Mouse (Mus musculus) myocyte (in vitro differentiated cells): ENCODE data around the gene Aco2. TPM values are rescaled to one million over a fixed set of nuclear protein-coding genes. Genes with fewer than 3 reads are reported as not detected.

Experiments used
- H3K27me3 ChIP-seq: one replicate; pipeline ENCODE4 v1.6.1; 2011; ENCODE audit not compliant: control insufficient read depth, insufficient read depth, insufficient read length
- H3K36me3 ChIP-seq: one replicate; pipeline ENCODE4 v1.6.1; 2011; ENCODE audit not compliant: control insufficient read depth, insufficient read depth
- H3K4me2 ChIP-seq: one replicate; pipeline ENCODE4 v1.6.1; 2011; ENCODE audit warnings: low read depth, control low read depth
- H3K4me3 ChIP-seq: one replicate; pipeline ENCODE4 v1.5.1; 2011; ENCODE audit warnings: mild to moderate bottlenecking, control low read depth, moderate library complexity
- H3K79me2 ChIP-seq: one replicate; pipeline ENCODE4 v1.6.1; 2011; ENCODE audit not compliant: control insufficient read depth, insufficient read depth
- H3ac ChIP-seq: one replicate; pipeline ENCODE4 v1.6.1; 2011; ENCODE audit not compliant: control insufficient read depth, insufficient read length
- CEBPB ChIP-seq: IDR thresholded peaks from 2 replicates; pipeline ENCODE4 v1.6.1; 2011; ENCODE audit warnings: mild to moderate bottlenecking, moderate library complexity; ENCODE audit not compliant: poor library complexity, insufficient read depth, severe bottlenecking
- E2F4 ChIP-seq: IDR thresholded peaks from one replicate; pipeline ENCODE4 v1.6.1; 2011; ENCODE audit warnings: mild to moderate bottlenecking, control low read depth, moderate library complexity; ENCODE audit not compliant: insufficient read depth
- MAX ChIP-seq: IDR thresholded peaks from one replicate; pipeline ENCODE4 v1.6.1; 2011; ENCODE audit warnings: low read depth, mild to moderate bottlenecking, control low read depth
- MYOD1 ChIP-seq, 3 experiments: IDR thresholded peaks; one replicate each; pipeline ENCODE4 v1.6.1; 2011; ENCODE audit warnings: control low read depth in 2 of 3, low read depth in 2 of 3, mild to moderate bottlenecking in 2 of 3, moderate library complexity in 1 of 3; ENCODE audit not compliant: insufficient read length in 2 of 3, control insufficient read depth in 1 of 3
- MYOG ChIP-seq, 3 experiments: IDR thresholded peaks; one replicate each; pipeline ENCODE4 v1.6.1; 2011; ENCODE audit warnings: control low read depth in 2 of 3, low read depth in 2 of 3, mild to moderate bottlenecking in 2 of 3; ENCODE audit not compliant: insufficient read length in 2 of 3, control insufficient read depth in 1 of 3, insufficient read depth in 1 of 3
- POLR2A ChIP-seq: IDR thresholded peaks from one replicate; pipeline ENCODE4 v1.6.1; 2011; ENCODE audit warnings: low read depth, mild to moderate bottlenecking, control low read depth, moderate library complexity; ENCODE audit not compliant: insufficient read length
- POLR2AphosphoS2 ChIP-seq: IDR thresholded peaks from one replicate; pipeline ENCODE4 v1.6.1; 2011; ENCODE audit warnings: low read depth, control low read depth; ENCODE audit not compliant: insufficient read length
- REST ChIP-seq: IDR thresholded peaks from one replicate; pipeline ENCODE4 v1.6.1; 2011; ENCODE audit warnings: mild to moderate bottlenecking, control low read depth, moderate library complexity; ENCODE audit not compliant: insufficient read depth, insufficient read length
- SRF ChIP-seq: IDR thresholded peaks from one replicate; pipeline ENCODE4 v1.6.1; 2011; ENCODE audit warnings: low read depth; ENCODE audit not compliant: control insufficient read depth, insufficient read length
- TCF12 ChIP-seq: IDR thresholded peaks from one replicate; pipeline ENCODE4 v1.6.1; 2011; ENCODE audit warnings: mild to moderate bottlenecking, control low read depth; ENCODE audit not compliant: poor library complexity, insufficient read depth, severe bottlenecking
- TCF3 ChIP-seq: IDR thresholded peaks from one replicate; pipeline ENCODE4 v1.6.1; 2011; ENCODE audit warnings: low read depth, control low read depth; ENCODE audit not compliant: insufficient read length
- USF1 ChIP-seq: IDR thresholded peaks from one replicate; pipeline ENCODE4 v1.6.1; 2011; ENCODE audit warnings: low read depth, mild to moderate bottlenecking, control low read depth, moderate library complexity
- polyA plus RNA-seq: library from polyadenylated mRNA; unstranded; fragments of >200 nt; fragmentation: generic; extraction: Trizol; gene quantifications from one replicate; pipeline ENCODE4 v1.2.1, GENCODE M21; 2012; ENCODE audit warnings: missing spikeins

Gene Aco2
- polyA plus RNA-seq, 1 experiment, result 666 TPM

GRCm38 (mm10) chr15:81845033-81845625, 27.0 kb upstream of the Aco2 start:
- Histone ChIP-seq H3ac (no peak overlapping the region), H3K27me3 (no peaks in the 10 kb centered on the region), H3K4me3 (no peak overlapping the region), H3K36me3 (peaks cover 6% of the 10 kb centered on the region), H3K4me2 (no peak overlapping the region), H3K79me2 (peaks cover 3% of the 10 kb centered on the region)
- TF ChIP-seq TCF3 (no peak), REST (no peak), SRF (no peak), POLR2A (no peak), CEBPB (no peak), TCF12 (no peak), E2F4 (no peak), MAX (no peak), MYOG (IDR thresholded peaks at IDR 0.05; ENCODE audit: control insufficient read depth in 1 of 3, insufficient read depth in 1 of 3, insufficient read length in 2 of 3, low read depth in 2 of 3) (no peak), MYOD1 (IDR thresholded peaks at IDR 0.05; ENCODE audit: control insufficient read depth in 1 of 3, insufficient read length in 2 of 3, low read depth in 2 of 3) (no peak), POLR2AphosphoS2 (no peak), USF1 (no peak)

- TF ChIP-seq TCF12 (no peak), SRF (no peak), POLR2AphosphoS2 (peak; percentile 35), MYOG (IDR thresholded peaks at IDR 0.05; ENCODE audit: control insufficient read depth in 1 of 3, insufficient read depth in 1 of 3, insufficient read length in 2 of 3, low read depth in 2 of 3) (peak in 1 of 3 experiments; percentile 15), MYOD1 (IDR thresholded peaks at IDR 0.05; ENCODE audit: control insufficient read depth in 1 of 3, insufficient read length in 2 of 3, low read depth in 2 of 3) (peak in 1 of 3 experiments; percentile 58), E2F4 (no peak)
- no peak overlapping the region for H3K4me3 ChIP-seq
- H3K4me2 ChIP-seq, result peak overlapping the region; percentile 22
Measured at GRCm38 (mm10) chr15:81845724-81846123, 26.4 kb upstream of the Aco2 start.

GRCm38 (mm10) chr15:81846755-81847154, 25.4 kb upstream of the Aco2 start:
- peaks cover 16% of the 10 kb centered on the region for H3K36me3 ChIP-seq
- TF ChIP-seq USF1 (no peak), POLR2AphosphoS2 (peak; percentile 73)

More at GRCm38 (mm10) chr15:81845724-81846123, 26.4 kb upstream of the Aco2 start:
- Histone ChIP-seq H3K27me3 (no peaks in the 10 kb centered on the region), H3K79me2 (peaks cover 9% of the 10 kb centered on the region), H3ac (no peak overlapping the region), H3K36me3 (peaks cover 12% of the 10 kb centered on the region)

GRCm38 (mm10) chr15:81847161-81847560, 24.9 kb upstream of the Aco2 start:
- no peaks in the 10 kb centered on the region for H3K27me3 ChIP-seq
- H3ac ChIP-seq, result no peak overlapping the region
- H3K79me2 ChIP-seq, result peaks cover 17% of the 10 kb centered on the region
- no peak overlapping the region for H3K4me3 ChIP-seq
- H3K4me2 ChIP-seq, result no peak overlapping the region
- H3K36me3 ChIP-seq, result peaks cover 19% of the 10 kb centered on the region
- no peak for TF ChIP-seq E2F4

More at GRCm38 (mm10) chr15:81846755-81847154, 25.4 kb upstream of the Aco2 start:
- Histone ChIP-seq H3K79me2 (peaks cover 13% of the 10 kb centered on the region), H3K27me3 (no peaks in the 10 kb centered on the region), H3K4me3 (no peak overlapping the region), H3K4me2 (no peak overlapping the region), H3ac (no peak overlapping the region)

GRCm38 (mm10) chr15:81847861-81848260, 24.2 kb upstream of the Aco2 start:
- TF ChIP-seq CEBPB (no peak), POLR2A (no peak), MYOG (IDR thresholded peaks at IDR 0.05; ENCODE audit: control insufficient read depth in 1 of 3, insufficient read depth in 1 of 3, insufficient read length in 2 of 3, low read depth in 2 of 3) (no peak), REST (no peak), POLR2AphosphoS2 (no peak), TCF12 (no peak), E2F4 (no peak)
- Histone ChIP-seq H3K79me2 (peaks cover 24% of the 10 kb centered on the region), H3K4me2 (no peak overlapping the region), H3K36me3 (peaks cover 19% of the 10 kb centered on the region), H3ac (no peak overlapping the region), H3K4me3 (no peak overlapping the region), H3K27me3 (no peaks in the 10 kb centered on the region)

- H3K36me3 ChIP-seq, result peaks cover 19% of the 10 kb centered on the region
- no peak overlapping the region for H3ac ChIP-seq
- TF ChIP-seq MAX (no peak), TCF3 (no peak), CEBPB (no peak), MYOD1 (IDR thresholded peaks at IDR 0.05; ENCODE audit: control insufficient read depth in 1 of 3, insufficient read length in 2 of 3, low read depth in 2 of 3) (no peak), USF1 (no peak), POLR2AphosphoS2 (no peak), POLR2A (no peak), E2F4 (no peak), MYOG (IDR thresholded peaks at IDR 0.05; ENCODE audit: control insufficient read depth in 1 of 3, insufficient read depth in 1 of 3, insufficient read length in 2 of 3, low read depth in 2 of 3) (no peak), SRF (no peak), TCF12 (no peak), REST (no peak)
- H3K79me2 ChIP-seq, result peaks cover 29% of the 10 kb centered on the region
- no peaks in the 10 kb centered on the region for H3K27me3 ChIP-seq
- H3K4me3 ChIP-seq, result no peak overlapping the region
- no peak overlapping the region for H3K4me2 ChIP-seq
Measured at GRCm38 (mm10) chr15:81848301-81848700, 23.8 kb upstream of the Aco2 start.
